Mouse (Mus musculus) kidney, adult 8-10 months (tissue): Measurements from ENCODE around the gene Samd13.

Source experiments
- DNase-seq, 2 experiments: peaks; one replicate each; pipeline ENCODE4 v3.0.0; 2022

Samd13 gene

DNA sequence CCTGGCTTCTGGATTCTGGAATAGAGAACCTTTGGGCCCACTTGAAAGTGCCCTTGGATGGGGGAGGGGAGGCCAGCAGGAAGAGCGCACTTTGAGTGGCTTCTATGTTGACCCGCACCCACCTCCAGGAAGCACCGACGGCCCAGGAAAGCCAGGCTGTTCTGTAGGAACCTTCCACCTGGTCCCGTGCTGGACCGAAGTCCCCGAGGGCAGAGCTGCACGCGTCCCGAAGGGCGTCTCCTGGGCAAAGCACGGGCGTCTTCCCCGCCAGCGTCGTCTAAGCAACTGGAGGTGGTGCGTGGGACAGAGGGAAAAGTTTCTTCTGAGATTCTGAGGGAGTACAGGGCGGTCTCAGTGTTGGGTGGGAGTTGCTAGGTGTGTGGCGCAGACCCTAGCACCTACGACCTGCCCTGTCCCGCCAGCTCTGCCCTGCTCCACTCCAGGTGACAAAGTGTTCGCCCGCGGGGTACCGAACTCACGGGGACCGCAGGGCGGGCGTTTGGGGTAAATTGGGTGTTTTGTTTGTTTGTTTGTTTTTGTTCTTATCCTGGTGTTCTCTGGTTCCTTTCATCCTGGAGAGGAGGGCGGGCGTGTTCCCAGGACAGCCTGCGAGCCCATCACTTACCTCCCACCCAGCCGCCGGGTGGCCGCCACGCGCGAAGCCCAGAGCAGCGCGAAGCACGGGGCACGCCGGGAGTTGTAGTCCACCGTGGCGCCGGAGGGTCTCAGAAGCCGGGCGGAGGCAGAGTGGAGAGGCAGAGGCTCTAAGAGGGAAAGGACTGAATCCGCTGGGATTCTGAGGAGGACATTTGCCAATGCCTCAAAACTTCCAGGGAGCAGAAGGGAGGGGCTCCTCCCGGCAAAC, at the start of gene Samd13:
TSS of gene Samd13 (minus strand) at position 782 of the 865 bp plus-strand sequence.
- peak; percentile 9 to 11 for DNase-seq

DNA sequence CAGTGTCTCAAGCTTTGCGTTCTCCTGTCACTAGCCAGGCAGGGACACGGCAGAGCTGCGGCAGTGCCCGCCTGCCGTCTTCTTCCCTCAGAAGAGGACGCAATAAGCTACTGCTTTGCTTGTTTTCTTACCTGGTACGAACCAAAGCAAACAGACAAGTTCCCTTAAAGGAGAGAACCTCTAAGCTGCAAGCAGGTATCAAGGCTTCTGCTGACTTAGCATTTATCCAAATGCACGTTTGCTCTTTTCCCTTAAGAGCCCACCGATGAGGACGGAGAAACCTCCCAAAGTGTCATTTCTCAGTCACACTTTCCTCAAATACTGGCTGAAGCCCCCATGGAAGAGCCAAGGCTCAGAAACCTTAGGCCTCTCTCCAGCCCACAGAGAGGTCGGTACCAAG, 46.1 kb upstream of the Samd13 start:
- DNase-seq: no peak

DNA sequence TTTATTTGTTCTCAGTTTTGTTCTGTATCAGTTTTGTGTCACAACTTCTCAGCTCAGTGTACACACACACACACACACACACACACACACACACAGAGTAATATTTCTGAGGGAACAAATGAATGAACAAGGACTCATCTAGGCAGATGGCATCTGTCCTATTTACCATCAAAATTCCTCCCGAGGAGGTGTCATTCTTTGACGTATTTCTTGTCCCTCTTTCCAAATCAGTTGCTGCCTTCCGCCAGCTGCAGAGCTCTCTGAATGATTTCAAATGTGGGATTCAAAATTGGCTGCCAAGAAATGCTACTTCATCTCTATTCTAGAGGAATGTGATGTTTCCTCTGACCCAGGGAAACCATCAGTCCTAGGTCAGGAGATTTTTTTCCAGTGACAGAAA, 37.6 kb upstream of the Samd13 start:
- DNase-seq: no peak

DNA sequence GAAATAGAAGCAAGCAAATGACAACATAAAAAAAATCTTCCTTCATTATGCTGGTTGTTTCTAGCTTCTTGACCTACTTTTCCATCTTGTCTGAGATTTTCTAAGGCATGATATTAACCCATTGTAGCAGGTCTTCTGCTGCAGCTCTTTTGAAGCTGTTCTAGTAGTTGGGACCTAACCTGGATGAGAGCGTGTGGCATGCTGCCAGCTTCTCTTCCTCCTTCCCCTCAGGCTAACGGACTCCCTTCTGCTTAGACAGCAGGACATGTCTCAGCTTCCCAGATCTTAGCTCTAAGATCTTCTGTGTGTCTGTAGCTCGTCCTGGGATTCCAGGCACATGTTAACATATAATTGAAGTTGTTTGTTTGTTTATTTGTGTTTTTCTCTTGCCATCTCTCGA, 34.3 kb upstream of the Samd13 start:
- DNase-seq: no peak

DNA sequence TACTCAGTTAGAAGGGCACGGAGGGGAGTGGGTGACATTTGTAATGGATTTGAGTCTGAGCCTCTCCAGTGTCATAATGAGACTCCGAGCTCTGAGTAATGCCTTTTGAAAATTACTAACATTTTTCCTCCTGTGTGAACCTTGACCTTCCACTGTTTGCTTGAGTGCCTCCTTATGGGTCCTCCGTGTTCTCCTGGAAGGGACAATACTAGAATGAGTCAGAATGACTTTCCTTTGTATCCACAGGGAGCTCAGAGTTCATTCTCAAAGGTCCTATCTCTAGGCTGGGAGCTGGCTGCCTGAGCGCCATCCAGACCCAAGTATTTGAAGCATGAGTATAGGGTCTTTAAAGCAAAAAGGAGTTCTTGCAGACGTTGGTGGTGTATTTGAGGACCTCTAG, 32.9 kb upstream of the Samd13 start:
- DNase-seq: no peak

DNA sequence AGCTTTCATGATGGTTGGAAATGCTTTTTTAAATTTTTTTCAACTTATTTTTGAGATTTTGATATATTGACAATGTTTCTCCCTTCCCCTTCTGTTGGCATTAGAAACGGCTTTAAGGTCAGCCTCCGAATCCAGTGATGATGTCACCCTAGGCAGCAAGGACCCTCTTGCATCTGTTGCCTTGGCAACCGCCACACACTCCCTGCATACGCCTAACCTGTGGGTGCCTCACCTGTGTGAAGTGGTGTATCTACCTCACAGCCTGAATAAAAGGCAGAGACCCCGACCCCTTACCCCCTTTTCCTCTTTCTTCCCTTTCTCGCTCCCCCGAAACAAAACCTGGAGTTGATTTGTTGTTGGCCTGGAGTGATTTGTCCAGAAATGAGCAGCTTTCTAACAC, 26.9 kb upstream of the Samd13 start:
- no peak for DNase-seq

DNA sequence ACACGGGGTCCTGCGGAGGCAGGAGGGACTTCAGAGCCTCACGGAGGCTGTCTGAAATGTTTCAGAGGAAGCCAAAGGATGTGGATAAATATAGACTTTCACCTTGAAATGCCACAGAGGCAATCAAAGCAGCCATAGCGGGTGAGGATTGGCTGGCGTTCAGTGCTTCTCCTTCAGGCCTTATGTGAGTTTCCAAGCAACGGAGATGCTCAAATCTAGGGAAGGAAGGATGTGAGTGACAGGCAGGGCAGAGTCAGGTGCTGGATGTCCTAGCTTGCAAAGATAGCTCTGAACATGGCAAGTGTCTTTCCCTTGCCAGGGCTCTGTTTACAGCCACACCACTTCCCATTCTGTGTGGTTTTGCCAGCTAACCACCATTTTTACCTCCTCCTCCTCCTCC, 26.2 kb upstream of the Samd13 start:
- DNase-seq: no peak

DNA sequence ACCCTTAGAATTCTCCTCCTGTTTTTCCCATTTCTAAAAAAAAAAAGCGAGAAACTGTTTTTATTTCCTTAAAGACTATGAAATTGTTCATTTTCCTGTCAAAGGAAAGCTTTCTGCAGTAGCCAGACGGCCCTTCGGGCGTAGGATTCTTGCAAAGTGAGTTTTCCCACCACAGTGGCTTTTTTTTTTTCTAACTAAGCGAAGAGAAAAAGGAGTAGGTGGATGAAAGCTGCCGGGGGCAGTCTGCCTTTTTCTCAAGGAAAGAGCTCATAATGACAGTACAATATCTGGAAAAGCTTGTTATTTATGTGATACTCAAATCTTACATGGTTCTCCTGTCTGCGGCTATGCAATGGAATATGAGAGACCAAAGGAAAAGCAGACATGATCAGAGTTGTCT, 25.7 kb upstream of the Samd13 start:
- no peak for DNase-seq

DNA sequence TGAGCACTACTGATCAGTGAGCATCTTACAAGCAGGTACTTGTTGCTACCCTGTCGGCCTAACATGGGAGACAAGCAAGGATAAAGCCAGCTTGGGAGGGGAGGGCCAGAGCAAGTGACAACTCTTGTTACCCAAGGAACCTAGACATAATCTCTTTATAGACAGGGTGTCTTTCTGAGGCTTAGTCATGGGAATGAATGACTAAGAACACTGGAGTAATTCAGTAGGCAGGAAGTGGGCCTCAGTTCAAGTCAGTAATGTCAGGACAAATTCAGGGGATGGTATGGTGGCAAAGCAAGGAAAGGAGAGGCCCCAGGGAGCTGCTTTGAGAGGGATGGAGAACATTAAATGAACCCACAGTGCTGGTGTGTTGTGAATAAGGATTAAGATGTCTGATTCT, 23.7 kb upstream of the Samd13 start:
- no peak for DNase-seq

DNA sequence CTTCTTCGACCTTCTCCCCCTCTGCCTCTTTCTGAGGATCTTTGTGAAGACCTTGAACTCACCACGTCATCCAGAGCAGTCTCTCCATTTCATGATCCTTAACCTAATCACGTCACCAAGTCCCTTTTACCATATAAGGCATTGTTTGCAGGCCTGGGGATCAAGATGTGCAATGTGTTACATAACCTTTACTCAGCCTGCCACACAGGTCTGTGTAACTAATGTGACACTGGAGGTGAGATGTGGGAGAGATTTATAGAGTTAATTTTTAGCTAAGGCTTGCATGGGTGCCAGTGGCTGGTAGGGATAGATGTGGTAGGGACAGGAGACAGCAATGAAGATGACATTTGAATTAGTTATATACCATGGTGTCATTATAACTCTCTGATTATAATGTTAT, 23.0 kb upstream of the Samd13 start:
- peak in 1 of 2 experiments; percentile 6 for DNase-seq

DNA sequence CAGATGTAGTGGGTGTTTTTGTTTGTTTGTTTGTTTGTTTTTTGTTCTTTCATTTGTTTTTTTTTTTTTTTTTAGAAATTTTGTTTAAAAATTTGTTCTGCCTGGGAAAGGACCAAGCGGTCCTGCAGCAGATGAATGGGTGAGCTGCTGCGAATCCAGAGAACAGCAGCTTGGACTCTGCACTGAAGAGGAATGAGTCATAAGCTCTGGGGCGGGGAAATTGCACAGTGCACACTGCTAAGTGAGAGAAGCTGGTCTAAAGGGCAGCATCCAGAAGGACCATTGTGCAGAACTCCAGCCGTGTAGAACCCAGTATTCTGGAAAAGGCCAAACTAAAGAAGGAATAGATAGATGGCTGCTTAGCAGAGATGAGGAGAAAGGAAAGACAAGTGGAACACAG, 18.7 kb upstream of the Samd13 start:
- no peak for DNase-seq

DNA sequence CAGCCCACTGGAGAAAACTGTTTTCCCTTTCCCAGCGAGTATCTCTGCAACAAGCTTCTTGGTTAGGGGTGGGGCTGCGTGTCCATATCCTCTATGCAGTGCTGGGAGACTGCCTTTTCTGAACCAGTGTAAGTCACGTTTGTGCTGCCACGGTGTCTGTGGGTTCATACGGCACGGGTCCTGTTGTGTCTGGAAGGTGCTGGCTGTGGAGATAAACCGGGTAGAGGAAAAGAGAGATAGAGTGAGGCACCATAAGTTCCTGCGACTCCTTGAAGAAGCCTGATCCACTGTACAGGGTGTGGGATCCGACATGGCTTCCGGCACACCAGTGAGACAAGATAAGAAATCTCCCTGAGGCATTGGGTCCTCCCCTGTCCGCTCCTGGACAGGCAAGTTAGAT, 14.7 kb upstream of the Samd13 start:
- no peak for DNase-seq

DNA sequence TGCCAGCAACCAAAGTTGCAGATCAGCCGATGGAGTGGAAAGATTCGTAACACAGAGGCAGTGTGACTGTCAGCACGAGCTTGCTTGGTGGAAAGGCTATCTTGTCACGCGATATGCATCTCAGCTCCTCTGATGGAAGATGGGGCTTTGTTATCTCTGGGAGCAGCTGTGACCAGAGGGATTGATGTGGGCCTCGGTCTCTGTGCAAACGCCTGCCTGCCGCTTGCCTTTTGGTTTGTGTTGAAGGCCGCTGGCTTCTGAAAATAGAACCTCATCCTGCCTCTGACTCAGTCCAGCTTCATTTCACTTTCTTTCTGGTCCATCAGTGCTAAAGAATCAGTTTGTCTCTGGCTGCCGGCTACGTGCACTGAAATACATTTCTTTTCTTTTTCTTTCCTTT, 13.6 kb upstream of the Samd13 start:
- no peak for DNase-seq

DNA sequence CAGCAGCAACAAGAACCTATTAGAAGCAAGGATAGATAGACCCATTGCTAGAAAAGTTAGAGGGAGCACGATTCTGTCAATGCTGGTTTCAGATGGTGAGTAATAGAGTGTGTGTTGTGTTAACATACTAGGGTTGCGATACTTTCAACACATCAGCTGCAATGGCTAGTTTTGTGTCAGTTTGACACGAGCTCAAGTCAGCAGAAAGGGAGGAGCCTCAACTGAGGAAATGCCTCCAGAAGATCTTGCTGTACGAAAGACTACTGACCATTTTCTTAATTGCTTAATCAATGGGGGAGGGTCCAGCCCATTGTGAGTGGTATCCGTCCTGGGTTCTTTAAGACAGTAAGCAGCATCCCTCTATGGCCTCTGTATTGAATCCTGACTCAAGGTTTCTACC, 7.2 kb upstream of the Samd13 start:
- no peak for DNase-seq

DNA sequence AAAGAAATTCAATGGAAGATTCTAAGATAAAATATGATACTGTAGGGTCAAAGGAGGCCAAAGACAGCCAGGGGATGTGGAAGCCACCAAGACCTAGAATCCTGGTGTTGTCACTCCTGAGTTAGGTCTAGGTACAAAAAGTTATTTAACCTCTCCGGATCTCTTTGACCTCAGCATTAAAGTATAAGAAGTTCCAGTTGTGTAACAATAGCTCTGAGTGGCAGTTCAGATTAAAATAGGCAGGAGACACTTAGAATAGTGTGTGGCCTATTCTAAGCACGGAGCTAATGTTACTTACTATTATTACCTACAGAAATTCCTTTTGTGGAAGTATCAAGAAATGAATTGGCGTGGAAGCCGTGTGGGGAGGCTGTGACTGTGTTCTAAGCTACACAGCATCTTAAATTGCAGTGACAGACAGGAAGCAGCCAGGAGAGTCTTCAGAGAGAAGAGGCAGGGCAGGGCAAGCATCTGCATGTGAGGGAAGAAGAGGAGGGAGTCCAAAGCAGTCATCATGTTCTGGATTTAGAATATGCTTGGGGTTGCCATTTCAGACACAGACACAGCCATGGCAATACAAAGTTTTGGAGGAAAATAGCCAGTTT, 1.8 kb upstream of the Samd13 start:
- DNase-seq: no peak

DNA sequence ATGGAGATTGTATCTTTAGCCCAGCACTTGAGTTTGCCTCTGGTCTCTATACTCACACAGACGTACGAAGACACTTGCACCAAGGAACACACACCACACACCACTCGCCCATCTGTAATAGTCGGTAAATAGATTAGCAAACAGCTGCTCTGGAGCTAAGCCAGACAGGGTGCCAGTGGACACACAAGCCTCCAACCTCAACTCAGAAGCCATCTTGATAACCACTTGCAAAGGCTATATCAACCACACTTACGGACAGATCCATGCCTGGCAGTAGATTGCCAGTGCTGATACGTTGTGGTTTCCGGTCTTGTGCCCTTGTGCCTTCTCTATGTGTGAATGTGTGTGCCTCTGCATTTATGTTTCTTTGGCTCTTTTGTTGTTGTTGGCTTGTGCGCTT, 1.0 kb upstream of the Samd13 start:
- no peak for DNase-seq

DNA sequence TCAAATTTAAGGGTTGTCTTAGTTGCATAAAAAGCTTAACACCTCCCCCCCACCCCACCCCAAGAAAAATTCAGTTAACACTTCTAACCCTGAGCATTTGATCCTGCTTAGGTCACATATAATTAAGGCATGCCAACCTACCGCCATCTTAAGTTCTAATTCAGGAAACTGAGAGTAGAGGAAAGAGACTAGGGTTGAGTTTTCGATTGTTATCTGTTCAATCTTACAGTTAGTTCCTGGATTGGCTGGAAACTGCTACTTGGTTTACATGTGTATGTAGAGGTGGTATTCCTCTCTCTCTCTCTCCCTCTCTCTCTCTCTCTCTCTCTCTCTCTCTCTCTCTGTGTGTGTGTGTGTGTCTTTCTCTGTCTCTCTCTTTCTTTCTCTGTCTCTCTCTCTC, 2.3 kb downstream of the Samd13 start:
- no peak for DNase-seq

DNA sequence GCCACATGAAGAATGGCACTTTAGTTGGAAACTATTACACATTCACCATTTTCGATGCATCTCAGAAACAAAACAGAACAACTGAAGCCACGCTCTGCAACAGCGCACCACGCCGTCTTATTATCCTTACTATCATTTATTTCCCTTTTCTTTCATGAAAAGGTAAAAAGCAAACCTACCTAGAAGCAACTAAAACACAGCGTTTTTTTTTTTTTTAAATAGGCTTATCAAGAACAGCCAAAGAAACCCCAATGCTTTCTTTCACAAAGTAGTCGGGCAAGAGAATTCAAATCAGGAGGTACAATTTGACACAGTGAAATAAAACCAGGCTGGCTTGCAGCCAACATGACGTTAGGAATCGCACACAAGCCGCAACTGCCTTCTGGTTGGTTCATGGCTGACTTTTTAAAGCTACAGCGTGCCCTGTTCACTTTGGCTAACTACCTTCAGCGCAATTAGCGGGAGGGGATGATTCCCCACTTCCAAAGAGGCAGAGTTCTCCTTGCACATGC, 3.2 kb downstream of the Samd13 start:
- peak; percentile 31 to 65 for DNase-seq

DNA sequence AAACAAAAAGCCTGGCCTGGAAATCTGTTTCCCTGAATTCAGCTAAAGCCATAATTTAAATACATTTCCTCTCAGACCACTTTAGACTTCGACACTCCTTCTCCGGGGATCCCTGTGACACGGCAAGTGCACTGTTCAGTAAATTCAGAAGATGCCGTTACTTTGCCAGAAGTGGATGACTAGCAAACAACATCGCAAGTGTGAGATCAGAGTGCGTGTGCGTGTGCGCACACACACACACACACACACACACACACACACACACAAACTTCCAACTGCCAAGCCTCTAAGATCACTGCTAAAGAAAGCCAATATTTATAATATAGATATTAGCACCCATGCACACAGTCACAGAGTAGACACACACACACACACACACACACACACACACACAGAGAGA, 3.7 kb downstream of the Samd13 start:
- no peak for DNase-seq

DNA sequence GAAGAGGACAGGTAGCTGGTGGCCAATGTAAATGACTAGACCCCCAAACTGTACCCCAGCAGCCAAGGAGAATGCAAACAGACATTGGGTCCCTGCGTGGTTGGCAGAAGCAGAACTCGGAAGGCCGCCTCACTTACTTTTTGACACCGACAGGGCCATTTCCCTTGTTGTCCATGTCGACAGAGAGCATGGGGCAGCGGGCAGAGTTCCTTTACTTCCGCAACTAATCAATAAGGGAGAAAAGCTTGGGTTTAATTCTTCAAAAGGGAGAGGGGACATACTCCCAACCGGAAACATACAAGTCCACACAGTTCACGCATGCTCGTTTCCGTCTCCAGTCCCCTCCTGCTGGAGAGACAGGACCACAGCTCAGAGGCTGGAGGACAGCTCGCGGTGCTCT, 4.8 kb downstream of the Samd13 start:
- no peak for DNase-seq

DNA sequence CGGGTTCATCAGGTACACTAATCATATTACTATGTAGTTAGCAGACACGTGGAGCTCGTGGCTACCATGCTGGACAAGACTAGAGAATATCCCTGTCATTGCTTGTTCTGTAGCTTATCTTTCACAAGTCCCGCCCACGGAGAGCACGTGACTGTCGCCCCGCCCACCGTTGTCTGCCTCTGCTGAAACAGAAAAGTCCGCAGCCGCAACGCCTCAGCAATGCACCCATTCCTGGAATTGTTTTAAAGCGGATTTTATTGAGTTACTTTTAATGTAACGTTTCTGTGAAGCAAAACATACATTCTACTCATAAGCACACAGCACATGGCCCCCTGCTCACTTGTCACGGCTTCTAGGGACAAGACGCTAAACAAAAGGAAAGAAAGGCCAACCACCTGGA, 5.7 kb downstream of the Samd13 start:
- no peak for DNase-seq

DNA sequence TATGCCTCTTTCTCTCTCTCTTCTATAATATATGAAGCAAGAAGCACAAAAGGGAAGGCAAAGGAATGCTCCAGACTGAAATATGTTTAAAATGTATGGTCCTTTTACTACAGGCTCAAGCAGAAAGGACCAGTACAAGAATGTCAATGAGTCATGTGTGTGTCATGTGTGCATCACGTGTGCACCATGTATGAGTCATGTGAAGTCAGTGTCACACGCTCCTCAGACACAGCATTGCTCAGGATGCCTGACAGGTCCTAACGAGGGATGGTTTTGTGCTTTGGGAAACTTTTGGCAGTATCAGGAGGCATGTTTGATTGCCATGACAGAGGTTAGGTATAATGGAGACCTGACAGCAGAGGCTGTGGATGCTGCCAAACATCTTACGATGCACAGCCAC, 9.2 kb downstream of the Samd13 start:
- no peak for DNase-seq

DNA sequence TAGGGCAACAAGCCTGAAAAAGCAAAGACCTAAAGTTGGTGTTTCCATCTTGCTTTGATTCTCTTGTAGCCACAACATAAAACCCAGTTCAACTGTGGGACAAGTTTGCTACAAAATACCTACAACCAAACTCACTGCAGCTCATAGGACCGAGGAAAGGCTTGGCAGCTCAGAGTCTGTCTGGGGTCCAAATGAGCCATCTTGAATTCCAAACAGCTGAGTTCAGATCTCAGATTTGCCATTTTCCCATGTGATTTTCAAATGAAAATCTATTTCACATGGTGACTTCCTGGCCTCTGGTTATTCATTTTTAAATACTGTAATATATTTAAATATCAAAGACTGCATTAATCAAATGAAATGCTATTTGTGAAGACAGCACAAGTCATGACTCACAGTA, 10.3 kb downstream of the Samd13 start:
- DNase-seq: no peak

DNA sequence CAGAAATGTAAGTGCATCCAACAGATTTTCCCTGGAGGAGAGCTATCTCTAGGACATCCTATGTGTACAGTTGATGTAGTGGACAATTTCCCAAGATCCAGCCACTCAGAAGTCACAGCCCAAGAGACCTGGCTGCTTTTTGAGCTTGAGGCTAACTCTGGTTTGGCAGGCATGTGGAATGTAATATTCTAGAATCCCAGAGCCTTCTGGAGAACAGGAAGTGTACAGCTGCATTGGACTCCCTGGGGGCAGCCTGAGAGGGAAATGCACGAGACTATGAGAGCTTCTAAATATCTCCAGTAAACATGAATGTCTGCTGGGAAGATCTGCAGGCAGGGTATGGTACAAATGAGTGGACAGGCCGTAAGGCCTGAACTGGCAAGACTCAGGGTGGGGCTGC, 14.3 kb downstream of the Samd13 start:
- no peak for DNase-seq

DNA sequence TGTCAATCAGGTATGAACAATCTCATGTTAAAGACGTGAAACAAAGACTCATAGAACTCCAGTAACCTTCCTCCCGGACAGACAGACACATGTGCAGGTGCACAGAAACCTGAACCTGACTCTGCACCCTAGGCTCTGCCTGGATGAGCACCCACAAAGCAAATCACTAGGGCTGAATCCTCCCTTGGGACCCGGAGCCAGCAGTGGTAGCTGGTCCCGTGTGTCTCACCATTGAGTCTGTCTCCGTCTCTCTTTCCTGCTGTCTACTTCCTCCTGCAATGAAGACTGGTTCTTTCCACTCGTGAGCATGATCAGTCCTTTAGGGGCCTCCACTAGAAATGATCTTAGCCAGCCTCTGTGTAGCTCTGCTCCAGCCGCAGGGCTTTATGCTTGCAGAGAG, 23.5 kb downstream of the Samd13 start:
- no peak for DNase-seq
